25 mouse cellular contexts compared by ENCODE assay signal in the genomic region with DNA sequence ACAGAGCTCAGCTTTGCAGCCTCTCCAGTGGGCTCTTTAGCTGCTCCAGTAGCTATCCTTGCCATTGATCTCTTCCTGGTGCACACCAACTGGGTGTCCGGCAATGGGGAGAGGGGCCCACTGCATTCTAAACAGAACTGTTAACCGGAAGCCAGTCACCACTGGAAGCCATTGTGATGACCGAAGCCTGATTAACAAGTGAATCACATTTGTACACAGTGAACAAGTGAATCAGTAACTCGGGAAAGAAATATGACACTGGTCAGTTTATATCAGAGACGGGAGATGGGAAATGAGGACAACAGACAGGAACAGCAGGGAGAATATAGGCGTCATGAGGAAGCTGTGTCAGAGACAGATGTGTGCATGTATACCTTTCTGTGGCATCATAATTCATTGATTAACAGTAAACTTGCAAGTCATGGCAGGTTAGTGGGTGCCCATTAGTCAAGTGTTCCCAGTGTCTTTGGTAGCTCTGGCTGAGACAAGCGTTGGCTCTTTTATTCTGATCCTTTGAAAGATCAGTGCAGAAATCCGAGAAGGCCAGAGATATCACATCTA. TPM values are rescaled to one million over a fixed set of nuclear protein-coding genes. Genes with fewer than 3 reads are reported as not detected.
DNase-seq lines count a peak whose midpoint lies in the region; ATAC-seq and TF ChIP-seq lines count a peak whose summit lies in the region.
"Had no signal": no experiment of that assay in that cellular context is flagged by ENCODE, and none has a peak within 500 bp of the region (broad histone marks: within the 10 kb centered on the region; RNA-seq: fewer than 3 reads in every experiment).

No protein-coding gene starts in this region.

- no peak for TF ChIP-seq EP300 in liver, postnatal 0 days (IDR thresholded peaks at IDR 0.05; ENCODE audit: low read depth)

- H3K9me3 ChIP-seq in liver, postnatal 0 days (ENCODE audit: low read length), result no peaks in the 10 kb centered on the region
- H3K9me3 ChIP-seq: neural tube, embryonic 13.5 days had no signal

- no peaks in the 10 kb centered on the region for H3K27me3 ChIP-seq in liver, postnatal 0 days (ENCODE audit: insufficient read depth, low read length)
- H3K27me3 ChIP-seq: neural tube, embryonic 13.5 days had no signal

- no peak for TF ChIP-seq CTCF in bone marrow, adult 2 months (IDR thresholded peaks at IDR 0.05; ENCODE audit: control insufficient read depth, insufficient read depth, low read length)
- no peak for TF ChIP-seq CTCF in liver, postnatal 0 days (IDR thresholded peaks at IDR 0.05; ENCODE audit: low read depth)

- H3K27ac ChIP-seq in bone marrow, adult 2 months (ENCODE audit: control insufficient read depth, insufficient read depth, low read depth, low read length, poor library complexity), result peak overlapping the region; percentile 33; the same call in 1 of the 2 replicates
- peak overlapping the region; percentile 53 for H3K27ac ChIP-seq in liver, postnatal 0 days (ENCODE audit: low read depth)
- H3K27ac ChIP-seq: layer of hippocampus, adult 2 months; neural tube, embryonic 13.5 days had no signal

- H3K4me1 ChIP-seq in bone marrow, adult 2 months (ENCODE audit: control insufficient read depth, insufficient read depth, low read length), result no peaks in the 10 kb centered on the region
- peaks cover 15% of the 10 kb centered on the region for H3K4me1 ChIP-seq in liver, postnatal 0 days (ENCODE audit: insufficient read depth)
- H3K4me1 ChIP-seq: neural tube, embryonic 13.5 days had no signal

- H3K36me3 ChIP-seq in liver, postnatal 0 days (replicated peaks; ENCODE audit: insufficient read depth, low read length), result no peaks in the 10 kb centered on the region
- H3K36me3 ChIP-seq: neural tube, embryonic 13.5 days had no signal

- peak overlapping the region; percentile 0; the same call in 1 of the 2 replicates for H3K4me2 ChIP-seq in liver, postnatal 0 days (ENCODE audit: low read depth, low read length)
- H3K4me2 ChIP-seq: neural tube, embryonic 13.5 days had no signal

- 82% methylated on average over 8 of the region's 8 CpGs for WGBS in bone marrow, adult 2 months
- 79% methylated on average over 8 of the region's 8 CpGs for WGBS in liver, postnatal 0 days (ENCODE audit: insufficient replicate concordance)

- H3K4me3 ChIP-seq in bone marrow, adult 2 months (replicated peaks; ENCODE audit: control insufficient read depth, low read depth, low read length), result no peak overlapping the region
- H3K4me3 ChIP-seq in liver, postnatal 0 days (ENCODE audit: low read depth, low read length), result no peak overlapping the region
- H3K4me3 ChIP-seq: layer of hippocampus, adult 2 months; neural tube, embryonic 13.5 days had no signal

- DNase-seq in 416B (ENCODE audit: low read depth) (peak; percentile 66), ES-CJ7 (ENCODE audit: low read depth, low spot score) (peak; percentile 66)
- no peak for DNase-seq in liver, postnatal 0 days
- DNase-seq in thymus, postnatal 25 days, result no peak
- no peak for DNase-seq in urinary bladder, postnatal 14 days (ENCODE audit: low spot score)
- no peak for DNase-seq in right cerebral cortex, adult 18-20 months
- DNase-seq: adrenal gland, postnatal 36 days; cerebellum, adult 2 months; cerebellum, postnatal 36 days; gastrocnemius, postnatal 14 days; kidney, adult 18-20 months; kidney, postnatal 14 days; left cerebral cortex, postnatal 4 days; lung, postnatal 10 days; midbrain, embryonic 14.5 days; right cerebral cortex, postnatal 14 days; spleen, adult 18-20 months had no signal

- no peak for TF ChIP-seq POLR2A in bone marrow, adult 2 months (IDR thresholded peaks at IDR 0.05; ENCODE audit: borderline replicate concordance, control insufficient read depth, low read depth, low read length)

- no peak overlapping the region for H3K9ac ChIP-seq in liver, postnatal 0 days (replicated peaks)
- H3K9ac ChIP-seq: neural tube, embryonic 13.5 days had no signal

- peak; percentile 29; the same call in 1 of the 2 replicates for ATAC-seq in liver, postnatal 0 days
- ATAC-seq: activated CD4-positive, CD25-positive, alpha-beta regulatory T cell, adult 4 months; CD4-positive, CD25-positive, alpha-beta regulatory T cell, adult 4 months; forebrain, embryonic 14.5 days; hindbrain, embryonic 16.5 days had no signal

RNA-seq across cellular contexts. Expression of a gene that starts 36.4 kb away (rescaled TPM):
- 1.3 and 2.6 TPM in 2 replicates for polyA plus RNA-seq in bone marrow, adult 2 months (2011; ENCODE audit: insufficient read depth, insufficient read length, low replicate concordance, missing spikeins)
- polyA plus RNA-seq in liver, postnatal 0 days (2015; fragmentation: Nextera tagmentation; extraction: Ambion mirVana), result 0.32 and 0.61 TPM in 2 replicates
- polyA plus RNA-seq: liver, adult 2 months had no signal

RNA-seq across cellular contexts. Expression of a gene that starts 45.3 kb away (rescaled TPM):
- 5.5 and 7.7 TPM in 2 replicates for polyA plus RNA-seq in bone marrow, adult 2 months (2011; ENCODE audit: insufficient read depth, insufficient read length, low replicate concordance, missing spikeins)
- 1.1 and 1.2 TPM in 2 replicates for polyA plus RNA-seq in liver, postnatal 0 days (2015; fragmentation: Nextera tagmentation; extraction: Ambion mirVana)

Comparison
In these comparisons a context has a peak if more than half of its experiments do, and no peak if none do; other contexts are left out.
1. DNase-seq: peak in 416B (single experiment) and ES-CJ7 (single experiment); none in liver, postnatal 0 days (single experiment), thymus, postnatal 25 days (single experiment), urinary bladder, postnatal 14 days (single experiment) and right cerebral cortex, adult 18-20 months (single experiment).